Mouse (Mus musculus): Measurements from ENCODE around the gene Olfr1140.

The Olfr1140 gene

GRCm38 (mm10) chr2:87743452-87743851 lies at the start of gene Olfr1140:
TSS of gene Olfr1140 (plus strand) at chr2:87743752.
- no peak for DNase-seq (ENCODE audit: low read depth, low spot score)

GRCm38 (mm10) chr2:87693847-87694246 lies 49.7 kb upstream of the Olfr1140 start, which contains the start of gene Olfr1136:
TSS of gene Olfr1136 (minus strand) at chr2:87693947.
- DNase-seq (ENCODE audit: low read depth, low spot score) = no peak

GRCm38 (mm10) chr2:87713079-87713478 lies 30.5 kb upstream of the Olfr1140 start, which contains the start of gene Olfr1137:
TSS of gene Olfr1137 (minus strand) at chr2:87713179.
- no peak for DNase-seq (ENCODE audit: low read depth, low spot score)

- DNase-seq (ENCODE audit: low read depth, low spot score) = no peak
Observed at GRCm38 (mm10) chr2:87739878-87740277, 3.7 kb upstream of the Olfr1140 start, which contains the start of gene Olfr1138. TSS of gene Olfr1138 (minus strand) at chr2:87739978.

GRCm38 (mm10) chr2:87753891-87754290 lies 10.3 kb downstream of the Olfr1140 start, which contains the start of gene Olfr1141:
TSS of gene Olfr1141 (minus strand) at chr2:87753991.
- DNase-seq (ENCODE audit: low read depth, low spot score) = no peak

- DNase-seq (ENCODE audit: low read depth, low spot score) = no peak
Observed at GRCm38 (mm10) chr2:87776143-87776542, 32.6 kb downstream of the Olfr1140 start.

GRCm38 (mm10) chr2:87779183-87779582 lies 35.6 kb downstream of the Olfr1140 start, which contains the start of gene Olfr152:
TSS of gene Olfr152 (plus strand) at chr2:87779483.
- no peak for DNase-seq (ENCODE audit: low read depth, low spot score)
